Mouse (Mus musculus): ENCODE measurements around the gene Stat3. TPM values are rescaled to one million over a fixed set of nuclear protein-coding genes. Genes with fewer than 3 reads are reported as not detected.

The Stat3 gene
- total RNA-seq (2023), result 293 TPM

DNA sequence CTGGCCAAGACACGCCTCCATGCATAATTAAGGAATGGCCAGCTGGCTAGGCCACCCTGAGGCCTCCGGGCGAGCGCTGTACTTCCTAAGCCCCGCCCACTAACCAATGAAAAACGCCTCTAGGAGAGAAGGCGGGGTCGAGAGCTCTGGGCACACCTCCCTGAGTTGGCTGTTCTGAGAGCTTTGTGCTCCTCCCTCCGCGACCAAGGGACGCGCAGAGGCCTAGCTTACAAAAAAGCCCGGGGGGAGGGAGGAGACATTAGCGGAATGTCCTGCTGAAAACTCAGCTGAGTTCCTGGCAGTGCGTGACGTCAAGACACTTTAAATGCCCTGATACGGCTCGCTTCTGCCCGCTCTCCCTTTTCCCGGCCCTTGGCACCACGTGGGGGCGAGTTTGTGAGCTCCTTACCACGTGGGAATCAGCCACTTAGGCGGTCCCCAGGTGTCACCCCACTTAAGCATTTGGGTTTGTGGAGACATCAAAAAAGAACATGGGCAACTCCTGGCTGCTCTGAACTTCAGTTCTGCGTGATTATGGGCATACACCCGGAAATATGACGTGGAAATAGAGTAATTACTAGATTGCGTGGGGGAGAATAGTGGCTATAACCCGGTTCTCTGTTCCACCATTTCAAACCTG, at the start of gene Stat3:
Gene Stat3, minus strand, starts transcription at position 29 of the 640 bp plus-strand sequence.

DNA sequence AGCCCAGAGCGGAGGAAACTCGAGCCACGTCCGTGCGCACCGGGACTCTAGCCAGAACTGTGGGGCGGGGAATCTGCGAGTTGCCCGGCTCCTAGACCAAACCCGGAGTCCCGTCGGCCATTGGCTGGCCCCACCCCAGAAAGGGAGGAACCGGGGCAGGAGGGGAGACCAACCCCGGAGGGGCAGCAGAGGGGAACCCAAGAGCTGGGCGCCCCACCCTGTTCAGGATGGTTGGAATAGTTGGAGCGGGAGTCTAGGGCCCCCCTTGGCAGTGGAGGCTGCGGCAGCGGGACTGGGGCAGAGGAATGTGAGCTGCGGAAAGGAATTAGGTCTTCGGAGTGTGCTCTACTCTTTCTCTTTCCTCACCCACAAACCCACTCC, 31.2 kb upstream of the Stat3 start, which contains the start of gene Cavin1:
Gene Cavin1, minus strand, starts transcription at position 331 of the 381 bp plus-strand sequence.

DNA sequence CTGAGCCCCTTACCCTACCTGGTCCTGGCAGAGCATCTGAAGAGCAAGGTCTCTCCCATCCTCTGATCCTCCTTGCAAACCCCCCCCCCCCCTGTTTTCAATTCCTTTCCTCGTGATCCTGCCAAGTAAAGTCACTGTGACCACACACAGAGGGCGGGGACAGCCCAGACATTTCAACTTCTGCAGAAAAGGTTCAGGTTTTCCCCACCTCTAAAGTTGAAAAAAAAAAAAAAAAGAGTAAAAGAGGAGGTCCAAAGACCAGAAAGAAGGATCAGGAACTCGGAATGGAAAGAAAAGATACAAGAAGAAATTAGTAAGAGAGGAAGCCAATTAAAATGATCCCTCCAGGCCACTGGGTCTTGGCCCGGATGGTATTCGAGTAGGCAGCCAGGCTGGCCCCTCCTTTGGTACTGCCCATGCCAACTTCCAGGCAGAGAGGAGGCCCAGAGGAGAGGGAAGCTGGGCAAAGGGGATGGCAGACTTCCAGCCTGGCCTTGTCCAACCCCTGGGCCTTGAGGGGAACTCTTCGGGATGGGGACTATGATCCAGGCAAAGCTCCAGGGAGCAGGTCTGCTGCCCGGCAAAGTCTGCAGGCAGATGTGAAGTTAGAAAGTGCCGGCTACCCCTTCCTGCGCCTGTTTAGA, 80.3 kb downstream of the Stat3 start, which contains the start of gene Stat5a:
Gene Stat5a, plus strand, starts transcription at position 417 of the 644 bp plus-strand sequence.

DNA sequence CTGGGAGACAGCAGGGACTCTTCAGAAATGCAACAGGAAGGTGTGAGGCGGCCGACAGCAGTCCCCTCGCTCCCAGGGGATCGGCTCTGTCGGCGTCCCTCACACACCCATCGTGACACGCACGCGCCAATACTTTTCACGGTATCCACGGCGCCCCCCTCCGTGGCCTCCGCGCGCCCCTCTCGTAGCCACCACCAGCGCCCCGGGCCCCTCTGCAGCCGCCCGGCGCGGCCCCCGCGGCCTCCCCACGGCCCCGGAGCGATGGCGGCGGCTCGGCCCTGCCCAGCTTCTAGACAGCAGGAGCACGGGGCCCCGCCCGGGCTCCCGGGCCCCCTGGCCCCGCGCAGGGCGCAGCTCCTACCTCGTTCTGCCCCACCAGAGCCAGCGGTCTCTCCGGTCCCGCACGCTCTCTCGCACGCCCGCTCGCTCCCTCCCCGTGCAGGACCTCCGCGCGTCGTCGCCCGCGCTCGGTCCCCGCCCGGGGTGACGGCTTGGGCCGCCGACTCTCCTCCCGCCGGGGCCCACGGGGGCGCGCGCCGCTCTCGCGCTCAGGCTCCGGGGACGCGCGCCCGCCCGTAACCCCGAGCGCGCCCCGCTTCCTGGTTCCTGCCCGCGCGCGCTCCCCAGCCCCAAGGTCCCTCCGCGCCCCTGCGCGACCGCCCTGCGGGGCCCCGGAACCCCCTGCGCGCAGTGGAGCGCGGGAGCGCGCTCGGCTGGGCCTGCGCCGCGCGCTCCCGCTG, 89.1 kb downstream of the Stat3 start, which contains the start of gene Stat5b:
Gene Stat5b, minus strand, starts transcription at position 687 of the 740 bp plus-strand sequence.

Other genes starting within 250 kb of the Stat3 start
- gene Zfp385c, start 247.1 kb downstream of the Stat3 start, total RNA-seq (2023), result not detected
- 8.6 TPM for gene Dhx58, start 235.3 kb downstream of the Stat3 start, total RNA-seq (2023)
- gene Kat2a, start 227.1 kb downstream of the Stat3 start, total RNA-seq (2023), result 45.7 TPM
- 0.98 TPM for gene Hspb9, start 225.7 kb downstream of the Stat3 start, total RNA-seq (2023)
- 113 TPM for gene Rab5c, start 201.3 kb downstream of the Stat3 start, total RNA-seq (2023)
- 0.65 TPM for gene Kcnh4, start 179.6 kb downstream of the Stat3 start, total RNA-seq (2023)
- gene Hcrt, start 176.6 kb downstream of the Stat3 start, total RNA-seq (2023), result not detected
- 6.1 TPM for gene Ghdc, start 168.6 kb downstream of the Stat3 start, total RNA-seq (2023)
- 174 TPM for gene Stat5b, start 88.8 kb downstream of the Stat3 start, total RNA-seq (2023)
- gene Stat5a, start 80.2 kb downstream of the Stat3 start, total RNA-seq (2023), result 114 TPM
- gene Cavin1, start 31.3 kb upstream of the Stat3 start, total RNA-seq (2023), result 4.1 TPM
- gene Atp6v0a1, start 69.9 kb upstream of the Stat3 start, total RNA-seq (2023), result 4.4 TPM
- 9.6 TPM for gene Naglu, start 130.5 kb upstream of the Stat3 start, total RNA-seq (2023)
- 2.8 TPM for gene Hsd17b1, start 138.9 kb upstream of the Stat3 start, total RNA-seq (2023)
- gene Coasy, start 143.0 kb upstream of the Stat3 start, total RNA-seq (2023), result 11.5 TPM
- gene Mlx, start 147.7 kb upstream of the Stat3 start, total RNA-seq (2023), result 47.4 TPM
- gene Psmc3ip, start 155.9 kb upstream of the Stat3 start, total RNA-seq (2023), result 3.9 TPM
- 86.7 TPM for gene Retreg3, start 180.4 kb upstream of the Stat3 start, total RNA-seq (2023)
- gene Tubg1, start 180.4 kb upstream of the Stat3 start, total RNA-seq (2023), result 15.4 TPM
- 0.98 TPM for gene Tubg2, start 216.4 kb upstream of the Stat3 start, total RNA-seq (2023)
- 0.38 TPM for gene Cntnap1, start 231.0 kb upstream of the Stat3 start, total RNA-seq (2023)
- 0.56 TPM for gene Plekhh3, start 231.8 kb upstream of the Stat3 start, total RNA-seq (2023)
- gene Ccr10, start 235.9 kb upstream of the Stat3 start, total RNA-seq (2023), result not detected

Measured in CD4-positive naive resting alpha-beta T cell, adult 57 days (primary cell).